Mouse (Mus musculus) stomach, embryonic 14.5 days (tissue): ENCODE measurements around the gene Slit3. TPM values are rescaled to one million over a fixed set of nuclear protein-coding genes. Genes with fewer than 3 reads are reported as not detected.

Experiments used
- ATAC-seq: fragments of 200-750 bp; cut with Nextera tagmentation; 2 replicates; pipeline ENCODE4 v1.8.0; 2017; ENCODE audit warnings: low read depth, moderate TSS enrichment; ENCODE audit not compliant: insufficient number of reproducible peaks, insufficient read depth, low FRiP score
- H3K27ac ChIP-seq: fragments of 300-500 bp; sonication (generic); 2 replicates; pipeline ENCODE4 v1.5.1; 2014; ENCODE audit warnings: mild to moderate bottlenecking, low read length, moderate library complexity, mixed read lengths
- H3K27me3 ChIP-seq: fragments of 300-500 bp; sonication (generic); 2 replicates; pipeline ENCODE4 v1.6.1; 2014; ENCODE audit warnings: low read length, control low read depth, mixed read lengths; ENCODE audit not compliant: control insufficient read depth, insufficient read depth
- H3K36me3 ChIP-seq: fragments of 300-500 bp; sonication (generic); 2 replicates; pipeline ENCODE4 v1.6.1; 2014; ENCODE audit warnings: mild to moderate bottlenecking, control low read depth, low read length, moderate library complexity, mixed read lengths; ENCODE audit not compliant: control insufficient read depth, insufficient read depth
- H3K4me1 ChIP-seq: fragments of 300-500 bp; sonication (generic); 2 replicates; pipeline ENCODE4 v1.6.1; 2014; ENCODE audit warnings: low read length, control low read depth, mixed read lengths; ENCODE audit not compliant: control insufficient read depth, insufficient read depth
- H3K4me2 ChIP-seq: fragments of 300-500 bp; sonication (generic); replicated peaks from 2 replicates; pipeline ENCODE4 v1.6.1; 2014; ENCODE audit warnings: low read depth, low read length, control low read depth
- H3K4me3 ChIP-seq: fragments of 300-500 bp; sonication (generic); 2 replicates; pipeline ENCODE4 v1.5.1; 2014; ENCODE audit warnings: low read depth, low read length, control low read depth
- H3K9ac ChIP-seq: fragments of 300-500 bp; sonication (generic); replicated peaks from 2 replicates; pipeline ENCODE4 v1.6.1; 2014; ENCODE audit warnings: low read depth, mild to moderate bottlenecking, control low read depth, low read length, moderate library complexity, mixed read lengths
- H3K9me3 ChIP-seq: fragments of 300-500 bp; sonication (generic); 2 replicates; pipeline ENCODE4 v1.6.1; 2016; ENCODE audit warnings: low read depth, low read length, control low read depth; ENCODE audit not compliant: control insufficient read depth
- WGBS: fragments of 180-500 bp; shearing (Covaris S2); extraction: QIAGEN DNeasy Blood & Tissue Kit; methylation state at CpG from one replicate; pipeline ENCODE4 v1.1.7; 2014; 5-methylcytosine and 5-hydroxymethylcytosine counted together
- polyA plus RNA-seq: library from polyadenylated mRNA; unstranded; fragments of >200 nt; fragmentation: Nextera tagmentation; extraction: Ambion mirVana; gene quantifications from 2 replicates; pipeline ENCODE4 v1.2.1, GENCODE M21; 2014

The Slit3 gene
- polyA plus RNA-seq, 1 experiment from 2014 or later, result 18.3 TPM

- Histone ChIP-seq H3K9me3 (no peaks in the 10 kb centered on the region), H3K9ac (no peak overlapping the region), H3K27me3 (no peaks in the 10 kb centered on the region), H3K4me3 (no peak overlapping the region), H3K36me3 (no peaks in the 10 kb centered on the region), H3K27ac (no peak overlapping the region), H3K4me1 (peaks cover 3% of the 10 kb centered on the region; the same call in 1 of the 2 replicates), H3K4me2 (no peak overlapping the region)
- no peak for ATAC-seq
- 59% methylated on average over 5 of the region's 5 CpGs for WGBS
These were observed 352.6 kb downstream of the Slit3 start for GRCm38 (mm10) chr11:35473617-35473996.

GRCm38 (mm10) chr11:35480146-35480545, 359.1 kb downstream of the Slit3 start:
- Histone ChIP-seq H3K27me3 (no peaks in the 10 kb centered on the region), H3K36me3 (no peaks in the 10 kb centered on the region), H3K9ac (no peak overlapping the region), H3K4me3 (no peak overlapping the region), H3K9me3 (no peaks in the 10 kb centered on the region), H3K4me1 (peaks cover 3% of the 10 kb centered on the region; the same call in 1 of the 2 replicates), H3K4me2 (no peak overlapping the region), H3K27ac (no peak overlapping the region)
- 28% methylated on average over 8 of the region's 8 CpGs for WGBS
- no peak for ATAC-seq

- WGBS, result 78% methylated on average over 9 of the region's 9 CpGs
- no peak for ATAC-seq
These were observed 360.8 kb downstream of the Slit3 start for GRCm38 (mm10) chr11:35481611-35482363.

GRCm38 (mm10) chr11:35487966-35488365, 366.9 kb downstream of the Slit3 start:
- no peaks in the 10 kb centered on the region for H3K27me3 ChIP-seq
- no peak for ATAC-seq
- no peaks in the 10 kb centered on the region for H3K36me3 ChIP-seq
- H3K9ac ChIP-seq, result no peak overlapping the region
- no peak overlapping the region for H3K27ac ChIP-seq
- H3K4me3 ChIP-seq, result no peak overlapping the region
- 87% methylated on average over 5 of the region's 5 CpGs for WGBS
- H3K4me2 ChIP-seq, result no peak overlapping the region
- H3K9me3 ChIP-seq, result no peaks in the 10 kb centered on the region
- no peaks in the 10 kb centered on the region for H3K4me1 ChIP-seq

More at GRCm38 (mm10) chr11:35481611-35482363, 360.8 kb downstream of the Slit3 start:
- Histone ChIP-seq H3K36me3 (no peaks in the 10 kb centered on the region), H3K4me1 (no peaks in the 10 kb centered on the region), H3K9ac (no peak overlapping the region), H3K4me3 (no peak overlapping the region), H3K4me2 (no peak overlapping the region), H3K27me3 (no peaks in the 10 kb centered on the region), H3K27ac (no peak overlapping the region), H3K9me3 (no peaks in the 10 kb centered on the region)

GRCm38 (mm10) chr11:35491701-35492100, 370.7 kb downstream of the Slit3 start:
- Histone ChIP-seq H3K4me2 (no peak overlapping the region), H3K27me3 (no peaks in the 10 kb centered on the region)
- no peak for ATAC-seq

GRCm38 (mm10) chr11:35496874-35497273, 375.9 kb downstream of the Slit3 start:
- H3K9ac ChIP-seq, result no peak overlapping the region
- no peaks in the 10 kb centered on the region for H3K9me3 ChIP-seq
- H3K27ac ChIP-seq, result no peak overlapping the region
- peaks cover 4% of the 10 kb centered on the region; the same call in 1 of the 2 replicates for H3K4me1 ChIP-seq
- no peak for ATAC-seq
- no peak overlapping the region for H3K4me3 ChIP-seq
- no peaks in the 10 kb centered on the region for H3K36me3 ChIP-seq
- no peaks in the 10 kb centered on the region for H3K27me3 ChIP-seq
- no peak overlapping the region for H3K4me2 ChIP-seq
- 68% methylated on average over 10 of the region's 10 CpGs for WGBS

More at GRCm38 (mm10) chr11:35491701-35492100, 370.7 kb downstream of the Slit3 start:
- H3K9me3 ChIP-seq, result no peaks in the 10 kb centered on the region
- H3K9ac ChIP-seq, result no peak overlapping the region
- 58% methylated on average over 5 of the region's 5 CpGs for WGBS
- H3K4me1 ChIP-seq, result peaks cover 4% of the 10 kb centered on the region; the same call in 1 of the 2 replicates
- no peaks in the 10 kb centered on the region for H3K36me3 ChIP-seq
- no peak overlapping the region for H3K4me3 ChIP-seq
- no peak overlapping the region for H3K27ac ChIP-seq

GRCm38 (mm10) chr11:35497961-35498360, 376.9 kb downstream of the Slit3 start:
- ATAC-seq, result no peak
- H3K9me3 ChIP-seq, result no peaks in the 10 kb centered on the region
- H3K36me3 ChIP-seq, result no peaks in the 10 kb centered on the region
- H3K4me1 ChIP-seq, result peaks cover 4% of the 10 kb centered on the region; the same call in 1 of the 2 replicates
- H3K27me3 ChIP-seq, result no peaks in the 10 kb centered on the region
- no peak overlapping the region for H3K4me3 ChIP-seq
- no peak overlapping the region for H3K9ac ChIP-seq
- no peak overlapping the region for H3K27ac ChIP-seq
- no peak overlapping the region for H3K4me2 ChIP-seq
- WGBS, result 81% methylated on average over 8 of the region's 8 CpGs

GRCm38 (mm10) chr11:35502128-35502527, 381.1 kb downstream of the Slit3 start:
- Histone ChIP-seq H3K4me2 (no peak overlapping the region), H3K27me3 (no peaks in the 10 kb centered on the region), H3K4me1 (no peaks in the 10 kb centered on the region), H3K9ac (no peak overlapping the region), H3K4me3 (no peak overlapping the region), H3K9me3 (no peaks in the 10 kb centered on the region), H3K36me3 (no peaks in the 10 kb centered on the region), H3K27ac (no peak overlapping the region)
- 17% methylated on average over 3 of the region's 3 CpGs for WGBS
- ATAC-seq, result no peak
